In genomic region chr13:42339466-42339865, GRCm38 (mm10) we compare ENCODE assay signal across 24 mouse cellular contexts. TPM values are rescaled to one million over a fixed set of nuclear protein-coding genes. Genes with fewer than 3 reads are reported as not detected.
DNase-seq lines count a peak whose midpoint lies in the region; ATAC-seq and TF ChIP-seq lines count a peak whose summit lies in the region.
"Had no signal": no experiment of that assay in that cellular context is flagged by ENCODE, and none has a peak within 500 bp of the region (broad histone marks: within the 10 kb centered on the region; RNA-seq: fewer than 3 reads in every experiment).

No protein-coding gene starts in this region.

- 20% methylated on average over 2 of the region's 2 CpGs for WGBS in liver, adult 2 months
- WGBS in liver, embryonic 11.5 days: 69% methylated on average over 2 of the region's 2 CpGs
- WGBS in kidney, adult 2 months: 37% methylated on average over 2 of the region's 2 CpGs
- 74% methylated on average over 2 of the region's 2 CpGs for WGBS in neural tube, embryonic 15.5 days
- 70% methylated on average over 2 of the region's 2 CpGs for WGBS in forebrain, embryonic 13.5 days

- no peak for DNase-seq in cerebellum, postnatal 4 days (ENCODE audit: low spot score in 2 of 2)
- DNase-seq in liver, adult 2 months (ENCODE audit: extremely low read depth, low read depth, low spot score): peak; percentile 75
- DNase-seq in liver, embryonic 11.5 days (ENCODE audit: low spot score): no peak
- DNase-seq in kidney, adult 2 months: peak; percentile 74
- peak; percentile 27 to 44 for DNase-seq in kidney, postnatal 36 days
- DNase-seq: cerebellum, postnatal 25 days; gastrocnemius, postnatal 25 days; liver, embryonic 13.5 days; lung, embryonic 14.5 days; right cerebral cortex, postnatal 14 days; spleen, adult 18-20 months; thymus, postnatal 36 days had no signal

- no peak for TF ChIP-seq POLR2A in liver, adult 2 months (IDR thresholded peaks at IDR 0.05; ENCODE audit: extremely low read depth, insufficient read depth, low read length)
- TF ChIP-seq POLR2A in kidney, adult 2 months (IDR thresholded peaks at IDR 0.05; ENCODE audit: low read depth, low read length): no peak

- ATAC-seq in cerebellum, adult (ENCODE audit: insufficient number of reproducible peaks, low FRiP score, low TSS enrichment): peak; percentile 61; the same call in 1 of the 2 replicates
- ATAC-seq in liver, embryonic 11.5 days (replicated peaks; ENCODE audit: low FRiP score): no peak
- no peak for ATAC-seq in neural tube, embryonic 15.5 days (ENCODE audit: low FRiP score)
- no peak for ATAC-seq in forebrain, embryonic 13.5 days
- ATAC-seq: forebrain, embryonic 14.5 days; hindbrain, embryonic 16.5 days; intestine, postnatal 0 days; midbrain, embryonic 13.5 days; Patski had no signal

- H3K27me3 ChIP-seq in liver, adult 2 months (ENCODE audit: control insufficient read depth, insufficient read depth, low read length): no peaks in the 10 kb centered on the region
- no peaks in the 10 kb centered on the region for H3K27me3 ChIP-seq in liver, embryonic 11.5 days (replicated peaks; ENCODE audit: control insufficient read depth, insufficient read depth, low read length)
- H3K27me3 ChIP-seq in kidney, adult 2 months (replicated peaks; ENCODE audit: control insufficient read depth, insufficient read depth, low read length): no peaks in the 10 kb centered on the region
- no peaks in the 10 kb centered on the region for H3K27me3 ChIP-seq in neural tube, embryonic 15.5 days (replicated peaks)
- H3K27me3 ChIP-seq in forebrain, embryonic 13.5 days: no peaks in the 10 kb centered on the region
- H3K27me3 ChIP-seq: heart, embryonic 15.5 days; liver, embryonic 13.5 days; midbrain, embryonic 13.5 days; neural tube, embryonic 13.5 days; Patski had no signal

- peaks cover 3% of the 10 kb centered on the region for H3K4me1 ChIP-seq in liver, adult 2 months (ENCODE audit: control insufficient read depth, insufficient read depth, low read length)
- no peaks in the 10 kb centered on the region for H3K4me1 ChIP-seq in liver, embryonic 11.5 days (replicated peaks; ENCODE audit: control insufficient read depth, insufficient read depth, low read length)
- H3K4me1 ChIP-seq in kidney, adult 2 months (ENCODE audit: control insufficient read depth, insufficient read depth, low read length): peaks cover 3% of the 10 kb centered on the region; the same call in 1 of the 2 replicates
- no peaks in the 10 kb centered on the region for H3K4me1 ChIP-seq in neural tube, embryonic 15.5 days
- no peaks in the 10 kb centered on the region for H3K4me1 ChIP-seq in forebrain, embryonic 13.5 days
- H3K4me1 ChIP-seq: embryonic facial prominence, embryonic 10.5 days; liver, embryonic 13.5 days; midbrain, embryonic 13.5 days; neural tube, embryonic 13.5 days had no signal

- H3K79me2 ChIP-seq in liver, adult 2 months (ENCODE audit: control insufficient read depth, insufficient read depth, low read length): no peaks in the 10 kb centered on the region

- H3K36me3 ChIP-seq in liver, adult 2 months (ENCODE audit: control insufficient read depth, insufficient read depth, low read length): no peaks in the 10 kb centered on the region
- no peaks in the 10 kb centered on the region for H3K36me3 ChIP-seq in liver, embryonic 11.5 days (ENCODE audit: control insufficient read depth, insufficient read depth, low read length)
- no peaks in the 10 kb centered on the region for H3K36me3 ChIP-seq in kidney, adult 2 months (ENCODE audit: control insufficient read depth, insufficient read depth, low read length)
- no peaks in the 10 kb centered on the region for H3K36me3 ChIP-seq in neural tube, embryonic 15.5 days
- no peaks in the 10 kb centered on the region for H3K36me3 ChIP-seq in forebrain, embryonic 13.5 days (ENCODE audit: poor library complexity, severe bottlenecking)
- H3K36me3 ChIP-seq: embryonic facial prominence, embryonic 10.5 days; heart, embryonic 15.5 days; liver, embryonic 13.5 days; midbrain, embryonic 13.5 days; neural tube, embryonic 13.5 days had no signal

- TF ChIP-seq CTCF in liver, adult 2 months (IDR thresholded peaks at IDR 0.05; ENCODE audit: low read depth, low read length): no peak
- TF ChIP-seq CTCF in kidney, adult 2 months (conservative IDR thresholded peaks at IDR 0.05; ENCODE audit: insufficient read depth, insufficient read length, low read depth, low read length): no peak

- H3K9ac ChIP-seq in liver, adult 2 months (ENCODE audit: low read depth, low read length): no peak overlapping the region
- no peak overlapping the region for H3K9ac ChIP-seq in liver, embryonic 11.5 days (ENCODE audit: low read depth, low read length)
- no peak overlapping the region for H3K9ac ChIP-seq in neural tube, embryonic 15.5 days (replicated peaks)
- no peak overlapping the region for H3K9ac ChIP-seq in forebrain, embryonic 13.5 days
- H3K9ac ChIP-seq: heart, embryonic 15.5 days; liver, embryonic 13.5 days; lung, embryonic 14.5 days; midbrain, embryonic 13.5 days; neural tube, embryonic 13.5 days had no signal

- no peak overlapping the region for H3K4me2 ChIP-seq in liver, embryonic 11.5 days
- no peak overlapping the region for H3K4me2 ChIP-seq in neural tube, embryonic 15.5 days
- no peak overlapping the region for H3K4me2 ChIP-seq in forebrain, embryonic 13.5 days
- H3K4me2 ChIP-seq: heart, embryonic 15.5 days; liver, embryonic 13.5 days; lung, embryonic 14.5 days; midbrain, embryonic 13.5 days; neural tube, embryonic 13.5 days had no signal

- no peak overlapping the region for H3K27ac ChIP-seq in liver, adult 2 months (replicated peaks; ENCODE audit: insufficient read depth, low read depth, low read length)
- no peak overlapping the region for H3K27ac ChIP-seq in liver, embryonic 11.5 days (ENCODE audit: low read depth, low read length)
- H3K27ac ChIP-seq in kidney, adult 2 months (ENCODE audit: insufficient read depth, low read depth, low read length): no peak overlapping the region
- H3K27ac ChIP-seq in neural tube, embryonic 15.5 days (replicated peaks): no peak overlapping the region
- no peak overlapping the region for H3K27ac ChIP-seq in forebrain, embryonic 13.5 days
- H3K27ac ChIP-seq: embryonic facial prominence, embryonic 10.5 days; heart, embryonic 15.5 days; liver, embryonic 13.5 days; midbrain, embryonic 13.5 days; neural tube, embryonic 13.5 days had no signal

- no peaks in the 10 kb centered on the region for H3K9me3 ChIP-seq in liver, embryonic 11.5 days (ENCODE audit: control insufficient read depth, low read length)
- H3K9me3 ChIP-seq in neural tube, embryonic 15.5 days (replicated peaks): no peaks in the 10 kb centered on the region
- H3K9me3 ChIP-seq in forebrain, embryonic 13.5 days (replicated peaks): no peaks in the 10 kb centered on the region
- H3K9me3 ChIP-seq: embryonic facial prominence, embryonic 10.5 days; heart, embryonic 15.5 days; liver, embryonic 13.5 days; midbrain, embryonic 13.5 days; neural tube, embryonic 13.5 days had no signal

- H3K4me3 ChIP-seq in liver, adult 2 months (ENCODE audit: insufficient read depth, low read depth, low read length): no peak overlapping the region
- H3K4me3 ChIP-seq in liver, embryonic 11.5 days (ENCODE audit: low read depth, low read length): no peak overlapping the region
- no peak overlapping the region for H3K4me3 ChIP-seq in kidney, adult 2 months (ENCODE audit: insufficient read depth, low read depth, low read length)
- no peak overlapping the region for H3K4me3 ChIP-seq in neural tube, embryonic 15.5 days (replicated peaks)
- no peak overlapping the region for H3K4me3 ChIP-seq in forebrain, embryonic 13.5 days
- H3K4me3 ChIP-seq: embryonic facial prominence, embryonic 10.5 days; heart, embryonic 15.5 days; liver, embryonic 13.5 days; midbrain, embryonic 13.5 days; neural tube, embryonic 13.5 days had no signal

RNA-seq across cellular contexts. Expression of gene Edn1, which starts 38.2 kb away (rescaled TPM):
- total RNA-seq in liver, adult 2 months (2014; rRNA removed): 0.13 and 0.18 TPM in 2 replicates
- polyA plus RNA-seq in liver, adult 2 months (2012; rRNA removed): 0.24 and 0.32 TPM in 2 replicates
- 0.62 and 1.2 TPM in 2 replicates for polyA plus RNA-seq in liver, embryonic 11.5 days (2014; fragmentation: Nextera tagmentation; extraction: Ambion mirVana)
- polyA plus RNA-seq in kidney, adult 2 months (2012; rRNA removed): 1.5 and 1.9 TPM in 2 replicates
- 2.3 and 4.1 TPM in 2 replicates for polyA plus RNA-seq in neural tube, embryonic 15.5 days (2015; fragmentation: Nextera tagmentation; extraction: Ambion mirVana)
- 0.82 and 1.1 TPM in 2 replicates for polyA plus RNA-seq in forebrain, embryonic 13.5 days (2015; fragmentation: Nextera tagmentation; extraction: Ambion mirVana)
- total RNA-seq: megakaryocyte progenitor cell, adult 5-6 weeks had no signal

Comparison
In these comparisons a context has a peak if more than half of its experiments do, and no peak if none do; other contexts are left out.
1. DNase-seq: peak in liver, adult 2 months (single experiment), kidney, adult 2 months (single experiment) and kidney, postnatal 36 days (2 of 2); none in cerebellum, postnatal 4 days (0 of 2) and liver, embryonic 11.5 days (single experiment).